Mouse (Mus musculus) forebrain, embryonic 13.5 days (tissue): ENCODE results near the gene Trip11. TPM values are rescaled to one million over a fixed set of nuclear protein-coding genes. Genes with fewer than 3 reads are reported as not detected.

Source experiments
- ATAC-seq: fragments of 200-750 bp; cut with Nextera tagmentation; 2 replicates; pipeline ENCODE4 v1.8.0; 2017
- H3K27ac ChIP-seq: fragments of 300-500 bp; sonication (generic); 2 replicates; pipeline ENCODE4 v1.5.1; 2015; ENCODE audit warnings: inconsistent platforms, mild to moderate bottlenecking, moderate library complexity
- H3K27me3 ChIP-seq: fragments of 300-500 bp; sonication (generic); 2 replicates; pipeline ENCODE4 v1.6.1; 2015; ENCODE audit warnings: mild to moderate bottlenecking, inconsistent platforms
- H3K36me3 ChIP-seq: fragments of 300-500 bp; sonication (generic); 2 replicates; pipeline ENCODE4 v1.6.1; 2015; ENCODE audit warnings: mild to moderate bottlenecking, inconsistent platforms; ENCODE audit not compliant: poor library complexity, severe bottlenecking
- H3K4me1 ChIP-seq: fragments of 300-500 bp; sonication (generic); 2 replicates; pipeline ENCODE4 v1.6.1; 2015; ENCODE audit warnings: inconsistent platforms
- H3K4me2 ChIP-seq: fragments of 300-500 bp; sonication (generic); 2 replicates; pipeline ENCODE4 v1.6.1; 2015; ENCODE audit warnings: inconsistent platforms, mild to moderate bottlenecking, moderate library complexity
- H3K4me3 ChIP-seq: fragments of 300-500 bp; sonication (generic); 2 replicates; pipeline ENCODE4 v1.5.1; 2015; ENCODE audit warnings: mild to moderate bottlenecking, inconsistent platforms
- H3K9ac ChIP-seq: fragments of 300-500 bp; sonication (generic); 2 replicates; pipeline ENCODE4 v1.6.1; 2015; ENCODE audit warnings: mild to moderate bottlenecking, inconsistent platforms
- H3K9me3 ChIP-seq: fragments of 300-500 bp; sonication (generic); replicated peaks from 2 replicates; pipeline ENCODE4 v1.6.1; 2016; ENCODE audit warnings: inconsistent platforms
- WGBS: fragments of 180-500 bp; shearing (Covaris S2); methylation state at CpG from one replicate; pipeline ENCODE4 v1.1.7; 2015; 5-methylcytosine and 5-hydroxymethylcytosine counted together
- polyA plus RNA-seq: library from polyadenylated mRNA; unstranded; fragments of >200 nt; fragmentation: Nextera tagmentation; extraction: Ambion mirVana; gene quantifications from 2 replicates; pipeline ENCODE4 v1.2.1, GENCODE M21; 2015

The Trip11 gene
- polyA plus RNA-seq, 1 experiment from 2014 or later: 24.0 TPM

- Histone ChIP-seq H3K9ac (no peak overlapping the region), H3K36me3 (no peaks in the 10 kb centered on the region), H3K4me2 (no peak overlapping the region), H3K4me1 (no peaks in the 10 kb centered on the region), H3K9me3 (no peaks in the 10 kb centered on the region), H3K27ac (no peak overlapping the region), H3K4me3 (no peak overlapping the region), H3K27me3 (no peaks in the 10 kb centered on the region)
- WGBS: 97% methylated on average over 3 of the region's 3 CpGs
- ATAC-seq: no peak
Observed at GRCm38 (mm10) chr12:101789767-101790166, 123.3 kb downstream of the Trip11 start.

- no peak overlapping the region for H3K4me2 ChIP-seq
- H3K27ac ChIP-seq: no peak overlapping the region
- H3K4me3 ChIP-seq: no peak overlapping the region
- H3K36me3 ChIP-seq: no peaks in the 10 kb centered on the region
- no peaks in the 10 kb centered on the region for H3K9me3 ChIP-seq
- ATAC-seq: no peak
- no peaks in the 10 kb centered on the region for H3K4me1 ChIP-seq
- H3K9ac ChIP-seq: no peak overlapping the region
- H3K27me3 ChIP-seq: no peaks in the 10 kb centered on the region
- 82% methylated on average over 3 of the region's 3 CpGs for WGBS
Observed at GRCm38 (mm10) chr12:101789250-101789649, 123.8 kb downstream of the Trip11 start.

Other genes with a start within 250 kb of the Trip11 start
- 0.09 and 0.15 TPM in 2 replicates for gene Tc2n, start 194.7 kb downstream of the Trip11 start, polyA plus RNA-seq
- gene Fbln5, start 94.2 kb downstream of the Trip11 start, polyA plus RNA-seq: 2.5 and 3.2 TPM in 2 replicates
- 13.9 and 14.8 TPM in 2 replicates for gene Atxn3, start 45.0 kb upstream of the Trip11 start, polyA plus RNA-seq
- gene Cpsf2, start 62.7 kb upstream of the Trip11 start, polyA plus RNA-seq: 35.9 and 37.9 TPM in 2 replicates
- gene Slc24a4, start 215.5 kb upstream of the Trip11 start, polyA plus RNA-seq: 0.32 and 0.50 TPM in 2 replicates